Mouse (Mus musculus) heart, adult 2 months (tissue): Measurements from ENCODE around the gene Myl10.

Source experiments
- CTCF ChIP-seq: fragments of 200-600 bp; IDR thresholded peaks from 2 replicates; pipeline ENCODE4 v1.8.1; 2022; ENCODE audit warnings: antibody characterized with exemption, mild to moderate bottlenecking, moderate library complexity
- POLR2A ChIP-seq: fragments of 200-500 bp; IDR thresholded peaks from 2 replicates; pipeline ENCODE4 v1.6.1; 2011; ENCODE audit warnings: mild to moderate bottlenecking, low read depth, low read length, control low read depth; ENCODE audit not compliant: insufficient read depth

DNA sequence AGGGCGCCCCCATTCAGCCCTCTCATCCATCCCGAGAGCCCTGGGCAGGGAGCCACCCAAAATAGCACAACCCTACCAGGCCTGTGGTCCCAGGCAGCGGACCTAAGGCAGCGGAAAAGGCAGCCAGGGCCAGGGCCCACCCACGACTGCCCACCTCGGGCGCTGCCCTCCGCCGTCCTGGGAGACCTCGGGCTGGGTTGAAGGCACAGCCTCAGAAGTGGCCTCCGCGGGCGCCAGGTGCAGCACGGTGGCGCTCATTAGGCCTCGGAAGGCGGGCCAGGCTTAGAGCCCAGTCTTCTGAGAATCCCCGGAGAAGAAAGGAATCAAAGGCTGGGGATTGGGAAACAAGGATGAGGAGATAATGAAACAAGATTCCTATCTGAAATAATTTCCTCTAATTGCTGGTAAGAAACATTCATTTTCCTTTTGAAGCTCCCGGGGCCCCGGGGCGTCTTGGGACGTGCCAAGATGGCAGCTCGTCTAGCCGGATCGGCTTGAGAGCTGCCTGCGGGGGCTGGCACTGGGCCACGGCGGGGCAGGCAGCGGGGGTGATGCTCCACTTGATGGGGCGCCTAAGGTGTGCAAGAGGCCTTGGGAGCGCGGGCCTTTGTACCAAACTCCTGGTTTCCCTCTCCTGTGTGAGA, 21.4 kb downstream of the Myl10 start:
- TF ChIP-seq CTCF (no peak), POLR2A (no peak)
